Comparison of ENCODE assay signal across 8 mouse cellular contexts in genomic region chr11:70433569-70433943, GRCm38 (mm10). TPM values are rescaled to one million over a fixed set of nuclear protein-coding genes. Genes with fewer than 3 reads are reported as not detected.
DNase-seq lines count a peak whose midpoint lies in the region; ATAC-seq and TF ChIP-seq lines count a peak whose summit lies in the region.

No protein-coding gene starts in this region.

- no peaks in the 10 kb centered on the region for H3K9me3 ChIP-seq in heart, embryonic 11.5 days (replicated peaks; ENCODE audit: control insufficient read depth, low read length)
- H3K9me3 ChIP-seq in liver, embryonic 14.5 days (ENCODE audit: control insufficient read depth, low read length) = no peaks in the 10 kb centered on the region

- H3K27ac ChIP-seq in cerebellum, adult 2 months (ENCODE audit: insufficient read depth, low read length) = no peak overlapping the region
- H3K27ac ChIP-seq in heart, embryonic 11.5 days (ENCODE audit: low read depth, low read length) = no peak overlapping the region
- H3K27ac ChIP-seq in liver, embryonic 14.5 days = no peak overlapping the region

- no peak for TF ChIP-seq EP300 in liver, embryonic 14.5 days (IDR thresholded peaks at IDR 0.05; ENCODE audit: low read depth)

- no peak for ATAC-seq in heart, embryonic 11.5 days (replicated peaks; ENCODE audit: insufficient number of reproducible peaks, low FRiP score, low TSS enrichment)
- no peak for ATAC-seq in liver, embryonic 14.5 days (ENCODE audit: insufficient read depth)

- no peak for DNase-seq in cerebellum, adult 2 months
- no peak for DNase-seq in cerebellum, adult 18-20 months
- DNase-seq in A20 (ENCODE audit: low read depth, low spot score) = peak; percentile 72
- no peak for DNase-seq in liver, embryonic 14.5 days (ENCODE audit: low read depth in 3 of 3, low spot score in 3 of 3)
- DNase-seq in left cerebral cortex, adult 18-20 months (ENCODE audit: low spot score in 2 of 2) = no peak
- DNase-seq in urinary bladder, postnatal 14 days (ENCODE audit: low spot score) = no peak
- no peak for DNase-seq in natural killer cell, adult 2 months (ENCODE audit: low spot score in 2 of 2)

- TF ChIP-seq CTCF in cerebellum, adult 2 months (IDR thresholded peaks at IDR 0.05; ENCODE audit: borderline replicate concordance, insufficient read depth, low read depth, low read length) = no peak
- no peak for TF ChIP-seq CTCF in liver, embryonic 14.5 days (IDR thresholded peaks at IDR 0.05; ENCODE audit: low read depth)

- peak overlapping the region; percentile 65 for H3K4me3 ChIP-seq in cerebellum, adult 2 months (replicated peaks; ENCODE audit: insufficient read depth, low read depth, low read length)
- no peak overlapping the region; the same call in 1 of the 2 replicates for H3K4me3 ChIP-seq in heart, embryonic 11.5 days (ENCODE audit: low read depth, low read length)
- peak overlapping the region; percentile 67 to 84 for H3K4me3 ChIP-seq in liver, embryonic 14.5 days (ENCODE audit: insufficient read depth in 1 of 2, low read depth in 2 of 2, low read length in 2 of 2)

- H3K4me1 ChIP-seq in cerebellum, adult 2 months (ENCODE audit: control insufficient read depth, insufficient read depth, low read length) = peaks cover 6% of the 10 kb centered on the region
- H3K4me1 ChIP-seq in heart, embryonic 11.5 days (ENCODE audit: control insufficient read depth, insufficient read depth, low read length) = peaks cover 12% of the 10 kb centered on the region
- H3K4me1 ChIP-seq in liver, embryonic 14.5 days (replicated peaks; ENCODE audit: control insufficient read depth in 2 of 2, insufficient read depth in 2 of 2, low read length in 1 of 2) = peaks cover 9 to 16% of the 10 kb centered on the region in 2 experiments

- no peak for TF ChIP-seq POLR2A in cerebellum, adult 2 months (IDR thresholded peaks at IDR 0.05; ENCODE audit: borderline replicate concordance, insufficient read depth, low read length)

- no peaks in the 10 kb centered on the region for H3K27me3 ChIP-seq in cerebellum, adult 2 months (ENCODE audit: control insufficient read depth, insufficient read depth, low read length)
- H3K27me3 ChIP-seq in heart, embryonic 11.5 days (ENCODE audit: control insufficient read depth, insufficient read depth, low read length) = no peaks in the 10 kb centered on the region
- H3K27me3 ChIP-seq in liver, embryonic 14.5 days (ENCODE audit: control insufficient read depth, insufficient read depth, low read length) = no peaks in the 10 kb centered on the region

- 0 out of 2 replicates have a peak overlapping the region, but pooled peaks have one; percentile 87 for H3K9ac ChIP-seq in heart, embryonic 11.5 days (ENCODE audit: low read depth, low read length)
- H3K9ac ChIP-seq in liver, embryonic 14.5 days (replicated peaks) = no peak overlapping the region

- H3K4me2 ChIP-seq in heart, embryonic 11.5 days = peak overlapping the region; percentile 93
- peak overlapping the region; percentile 65 for H3K4me2 ChIP-seq in liver, embryonic 14.5 days (ENCODE audit: low read depth)

- WGBS in cerebellum, adult 2 months = 31% methylated on average over 1 of the region's 1 CpGs
- WGBS in heart, embryonic 11.5 days (ENCODE audit: insufficient replicate concordance) = 58% methylated on average over 1 of the region's 1 CpGs
- 12% methylated on average over 1 of the region's 1 CpGs for WGBS in liver, embryonic 14.5 days (ENCODE audit: insufficient replicate concordance)

- H3K36me3 ChIP-seq in heart, embryonic 11.5 days (ENCODE audit: control insufficient read depth, insufficient read depth, low read length) = 0 out of 2 replicates have a peak, but pooled peaks cover 2% of the 10 kb centered on the region
- H3K36me3 ChIP-seq in liver, embryonic 14.5 days (replicated peaks; ENCODE audit: control insufficient read depth, insufficient read depth, low read depth) = peaks cover 2% of the 10 kb centered on the region; the same call in 1 of the 2 replicates

RNA-seq across cellular contexts. Expression of gene Arrb2, which starts 1.1 kb away (rescaled TPM):
- polyA plus RNA-seq in cerebellum, adult 2 months (2012; rRNA removed) = 70.5 and 79.7 TPM in 2 replicates
- polyA plus RNA-seq in heart, embryonic 11.5 days (2014; fragmentation: Nextera tagmentation; extraction: Ambion mirVana) = 11.6 and 12.9 TPM in 2 replicates
- polyA plus RNA-seq in liver, embryonic 14.5 days (2012; rRNA removed) = 17.8 and 19.4 TPM in 2 replicates
- polyA plus RNA-seq in liver, embryonic 14.5 days (2014; fragmentation: Nextera tagmentation; extraction: Ambion mirVana) = 9.8 and 11.0 TPM in 2 replicates
- total RNA-seq in left cerebral cortex, adult 18-20 months (2021) = 10 to 100 TPM; 68.1 to 76.7 TPM

RNA-seq across cellular contexts. Expression of gene Med11, which starts 18.2 kb away (rescaled TPM):
- 20.4 and 20.5 TPM in 2 replicates for polyA plus RNA-seq in cerebellum, adult 2 months (2012; rRNA removed)
- 28.6 and 31.2 TPM in 2 replicates for polyA plus RNA-seq in heart, embryonic 11.5 days (2014; fragmentation: Nextera tagmentation; extraction: Ambion mirVana)
- polyA plus RNA-seq in liver, embryonic 14.5 days (2012; rRNA removed) = 11.9 and 12.8 TPM in 2 replicates
- 17.0 and 20.0 TPM in 2 replicates for polyA plus RNA-seq in liver, embryonic 14.5 days (2014; fragmentation: Nextera tagmentation; extraction: Ambion mirVana)
- total RNA-seq in left cerebral cortex, adult 18-20 months (2021) = 10 to 100 TPM; 13.9 to 15.4 TPM

RNA-seq across cellular contexts. Expression of gene Pelp1, which starts 23.7 kb away (rescaled TPM):
- 18.3 and 20.1 TPM in 2 replicates for polyA plus RNA-seq in cerebellum, adult 2 months (2012; rRNA removed)
- polyA plus RNA-seq in heart, embryonic 11.5 days (2014; fragmentation: Nextera tagmentation; extraction: Ambion mirVana) = 22.1 and 27.5 TPM in 2 replicates
- 9.6 and 9.8 TPM in 2 replicates for polyA plus RNA-seq in liver, embryonic 14.5 days (2012; rRNA removed)
- 12.1 and 13.8 TPM in 2 replicates for polyA plus RNA-seq in liver, embryonic 14.5 days (2014; fragmentation: Nextera tagmentation; extraction: Ambion mirVana)
- 10 to 100 TPM; 33.1 to 34.6 TPM for total RNA-seq in left cerebral cortex, adult 18-20 months (2021)

RNA-seq across cellular contexts. Expression of gene Zmynd15, which starts 25.7 kb away (rescaled TPM):
- polyA plus RNA-seq in cerebellum, adult 2 months (2012; rRNA removed) = 0.21 and 0.25 TPM in 2 replicates
- 1.1 and 1.9 TPM in 2 replicates for polyA plus RNA-seq in heart, embryonic 11.5 days (2014; fragmentation: Nextera tagmentation; extraction: Ambion mirVana)
- 0.28 and 0.31 TPM in 2 replicates for polyA plus RNA-seq in liver, embryonic 14.5 days (2012; rRNA removed)
- polyA plus RNA-seq in liver, embryonic 14.5 days (2014; fragmentation: Nextera tagmentation; extraction: Ambion mirVana) = 0.10 and 0.29 TPM in 2 replicates
- 1 to 10 TPM in 1 of 2 experiments, under 1 TPM in 1; 0.23 to 1.4 TPM for total RNA-seq in left cerebral cortex, adult 18-20 months (2021)

RNA-seq across cellular contexts. Expression of gene Cxcl16, which starts 26.2 kb away (rescaled TPM):
- polyA plus RNA-seq in cerebellum, adult 2 months (2012; rRNA removed) = 1.8 and 2.6 TPM in 2 replicates
- 6.2 and 7.3 TPM in 2 replicates for polyA plus RNA-seq in heart, embryonic 11.5 days (2014; fragmentation: Nextera tagmentation; extraction: Ambion mirVana)
- polyA plus RNA-seq in liver, embryonic 14.5 days (2012; rRNA removed) = 0.94 and 1.1 TPM in 2 replicates
- 0.79 and 1.5 TPM in 2 replicates for polyA plus RNA-seq in liver, embryonic 14.5 days (2014; fragmentation: Nextera tagmentation; extraction: Ambion mirVana)
- 1 to 10 TPM in 1 of 2 experiments, under 1 TPM in 1; 0.42 to 1.4 TPM for total RNA-seq in left cerebral cortex, adult 18-20 months (2021)
